Mouse (Mus musculus) kidney, postnatal 0 days (tissue): ENCODE measurements around the gene Gsdmc4. TPM values are rescaled to one million over a fixed set of nuclear protein-coding genes. Genes with fewer than 3 reads are reported as not detected.
"Not testable (repeated sequence)": the region's sequence is repeated elsewhere in the genome, so short reads cannot be mapped to it uniquely, and the experiment has no call there.

Experiments
- ATAC-seq: fragments of 200-750 bp; cut with Nextera tagmentation; replicated peaks from 2 replicates; pipeline ENCODE4 v1.8.0; 2017; ENCODE audit warnings: low read depth, moderate number of reproducible peaks, moderate TSS enrichment, moderate library complexity; ENCODE audit not compliant: low FRiP score
- DNase-seq: peaks from one replicate; pipeline ENCODE4 v3.0.0-alpha.2; 2016; ENCODE audit warnings: low spot score
- H3K27ac ChIP-seq: fragments of 300-500 bp; sonication (generic); 2 replicates; pipeline ENCODE4 v1.5.1; 2014; ENCODE audit warnings: mild to moderate bottlenecking
- H3K27me3 ChIP-seq: fragments of 300-500 bp; sonication (generic); 2 replicates; pipeline ENCODE4 v1.6.1; 2014; ENCODE audit warnings: low read length, mixed read lengths; ENCODE audit not compliant: insufficient read depth
- H3K36me3 ChIP-seq: fragments of 300-500 bp; sonication (generic); 2 replicates; pipeline ENCODE4 v1.6.1; 2014; ENCODE audit warnings: low read length, mixed read lengths; ENCODE audit not compliant: insufficient read depth
- H3K4me1 ChIP-seq: fragments of 300-500 bp; sonication (generic); replicated peaks from 2 replicates; pipeline ENCODE4 v1.6.1; 2014; ENCODE audit warnings: antibody characterized with exemption, low read length, mixed read lengths; ENCODE audit not compliant: insufficient read depth
- H3K4me2 ChIP-seq: fragments of 300-500 bp; sonication (generic); 2 replicates; pipeline ENCODE4 v1.6.1; 2014; ENCODE audit warnings: mild to moderate bottlenecking, low read length, moderate library complexity, mixed read lengths
- H3K4me3 ChIP-seq: fragments of 300-500 bp; sonication (generic); replicated peaks from 2 replicates; pipeline ENCODE4 v1.5.1; 2014; ENCODE audit warnings: low read depth, low read length
- H3K9ac ChIP-seq: fragments of 300-500 bp; sonication (generic); 2 replicates; pipeline ENCODE4 v1.6.1; 2014; ENCODE audit warnings: low read depth, low read length
- H3K9me3 ChIP-seq: fragments of 300-500 bp; sonication (generic); replicated peaks from 2 replicates; pipeline ENCODE4 v1.6.1; 2016; ENCODE audit warnings: low read length, inconsistent platforms, mixed read lengths
- CTCF ChIP-seq: IDR thresholded peaks from 2 replicates; pipeline ENCODE4 v1.5.1; 2016; ENCODE audit warnings: antibody characterized with exemption, low read depth, mild to moderate bottlenecking, moderate library complexity
- WGBS: fragments of 180-500 bp; shearing (Covaris S2); extraction: QIAGEN DNeasy Blood & Tissue Kit; methylation state at CpG from one replicate; pipeline ENCODE4 v1.1.7; 2014; 5-methylcytosine and 5-hydroxymethylcytosine counted together
- polyA plus RNA-seq: library from polyadenylated mRNA; unstranded; fragments of >200 nt; fragmentation: Nextera tagmentation; extraction: Ambion mirVana; gene quantifications from 2 replicates; pipeline ENCODE4 v1.2.1, GENCODE M21; 2015

Gsdmc4 gene
- polyA plus RNA-seq, 1 experiment from 2014 or later, result 0.59 TPM

DNA sequence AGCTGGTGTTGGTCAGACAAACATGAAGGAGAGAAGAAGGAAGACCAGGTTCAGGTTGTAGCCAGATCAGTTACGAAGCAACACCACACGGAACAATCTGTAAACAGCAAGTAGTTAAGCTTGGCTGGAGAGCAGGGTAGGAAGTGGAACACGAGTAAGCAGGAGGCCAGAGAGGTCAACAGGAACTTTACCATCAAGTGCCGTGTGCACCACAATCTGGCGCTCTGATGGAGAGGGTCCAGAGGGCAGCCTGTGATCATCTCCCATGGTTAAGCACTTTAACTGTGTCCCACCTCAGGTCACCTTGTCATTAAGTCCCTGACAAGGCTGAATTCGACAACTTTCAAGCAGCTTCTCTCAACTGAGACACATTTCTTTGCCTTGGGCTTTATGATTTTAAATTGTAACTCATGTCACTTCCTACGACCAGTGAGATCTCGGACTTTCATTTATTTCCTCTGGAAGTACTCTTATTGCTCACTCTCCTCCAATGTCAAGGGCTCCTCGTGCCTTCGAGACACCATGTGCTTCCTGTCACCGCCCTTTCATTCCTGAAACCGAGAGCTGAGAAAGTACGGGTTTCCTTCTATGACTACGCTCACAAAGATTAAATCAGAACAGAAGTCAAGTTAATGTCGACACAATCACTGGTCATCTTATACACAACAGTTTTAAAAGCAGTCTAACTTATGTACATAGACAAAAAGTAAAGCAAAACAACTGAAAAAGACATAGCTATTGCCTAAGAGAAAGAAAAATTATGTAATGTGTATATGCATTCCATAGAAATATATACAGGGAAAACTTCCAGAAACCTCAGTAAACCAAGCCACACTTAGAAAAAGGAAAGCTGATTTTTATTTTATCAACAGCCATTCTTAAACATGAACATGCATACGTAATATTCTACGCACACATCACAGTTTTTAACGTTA lies 18.3 kb upstream of the Gsdmc4 start:
- H3K9ac ChIP-seq, result no peak overlapping the region
- H3K4me1 ChIP-seq, result no peaks in the 10 kb centered on the region
- no peak overlapping the region for H3K4me2 ChIP-seq
- WGBS, result 58% methylated on average over 18 of the region's 18 CpGs
- H3K4me3 ChIP-seq, result no peak overlapping the region
- DNase-seq (no peak), ATAC-seq (peak; percentile 43)
- H3K27me3 ChIP-seq, result no peaks in the 10 kb centered on the region
- no peak for TF ChIP-seq CTCF
- H3K36me3 ChIP-seq, result peaks cover 14% of the 10 kb centered on the region; the same call in 1 of the 2 replicates
- no peak overlapping the region for H3K27ac ChIP-seq
- H3K9me3 ChIP-seq, result no peaks in the 10 kb centered on the region

DNA sequence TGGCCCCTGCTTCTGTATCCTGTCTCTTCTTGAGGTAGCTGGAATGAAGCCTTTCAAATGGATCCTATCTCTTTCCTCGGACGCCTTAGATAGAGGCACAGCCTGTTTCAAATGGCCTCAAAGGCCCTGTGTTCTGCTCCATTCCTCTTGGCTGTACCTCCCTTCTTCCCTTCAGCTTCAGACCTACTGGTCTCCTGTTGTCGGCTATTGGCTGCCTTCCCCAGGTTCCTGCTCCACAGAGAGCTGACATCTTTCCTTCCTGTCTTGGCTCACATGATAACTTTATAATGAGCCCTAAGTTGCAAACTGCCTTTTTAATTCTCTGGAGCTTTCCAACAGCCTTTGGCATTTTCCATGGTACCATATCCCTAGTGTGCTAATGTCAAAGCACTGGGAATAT lies 14.1 kb upstream of the Gsdmc4 start:
- no peaks in the 10 kb centered on the region for H3K9me3 ChIP-seq
- 83% methylated on average over 3 of the region's 3 CpGs for WGBS

DNA sequence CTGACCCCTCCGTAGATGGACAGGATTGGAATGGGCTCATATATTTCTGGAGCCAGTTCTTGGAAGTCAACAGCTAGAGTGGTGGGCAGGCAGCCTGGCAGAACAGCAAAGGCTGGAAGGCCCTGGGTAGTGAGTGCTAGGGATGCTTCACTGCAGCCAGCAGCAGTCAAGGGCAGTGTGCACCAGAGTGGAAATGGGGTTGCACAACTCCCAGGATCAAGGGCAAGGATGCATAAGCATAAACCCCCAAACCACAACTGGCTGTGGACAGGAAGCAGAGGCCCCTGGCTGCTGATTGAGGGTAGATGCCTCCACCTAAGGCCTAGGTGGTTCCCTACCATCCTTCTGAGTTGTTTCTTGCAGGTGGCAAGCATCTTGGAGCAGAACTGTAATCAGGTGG lies 12.4 kb upstream of the Gsdmc4 start:
- H3K9ac ChIP-seq, result no peak overlapping the region
- H3K36me3 ChIP-seq, result 0 out of 2 replicates have a peak, but pooled peaks cover under 1% of the 10 kb centered on the region
- no peaks in the 10 kb centered on the region for H3K27me3 ChIP-seq
- H3K4me2 ChIP-seq, result no peak overlapping the region
- H3K4me3 ChIP-seq, result no peak overlapping the region
- no peak overlapping the region for H3K27ac ChIP-seq
- 60% methylated on average over 1 of the region's 1 CpGs for WGBS
- H3K4me1 ChIP-seq, result no peaks in the 10 kb centered on the region
- no peak for DNase-seq
- H3K9me3 ChIP-seq, result no peaks in the 10 kb centered on the region
- no peak for TF ChIP-seq CTCF
- 0 out of 2 replicates have a peak, but pooled peaks have one; percentile 12 for ATAC-seq

More for the DNA sequence above, 14.1 kb upstream of the Gsdmc4 start:
- ATAC-seq, result no peak
- H3K36me3 ChIP-seq, result peaks cover 10% of the 10 kb centered on the region; the same call in 1 of the 2 replicates
- DNase-seq, result no peak
- H3K4me2 ChIP-seq, result no peak overlapping the region
- no peak overlapping the region for H3K27ac ChIP-seq
- TF ChIP-seq CTCF, result no peak
- H3K9ac ChIP-seq, result no peak overlapping the region
- no peaks in the 10 kb centered on the region for H3K27me3 ChIP-seq
- no peaks in the 10 kb centered on the region for H3K4me1 ChIP-seq
- no peak overlapping the region for H3K4me3 ChIP-seq

DNA sequence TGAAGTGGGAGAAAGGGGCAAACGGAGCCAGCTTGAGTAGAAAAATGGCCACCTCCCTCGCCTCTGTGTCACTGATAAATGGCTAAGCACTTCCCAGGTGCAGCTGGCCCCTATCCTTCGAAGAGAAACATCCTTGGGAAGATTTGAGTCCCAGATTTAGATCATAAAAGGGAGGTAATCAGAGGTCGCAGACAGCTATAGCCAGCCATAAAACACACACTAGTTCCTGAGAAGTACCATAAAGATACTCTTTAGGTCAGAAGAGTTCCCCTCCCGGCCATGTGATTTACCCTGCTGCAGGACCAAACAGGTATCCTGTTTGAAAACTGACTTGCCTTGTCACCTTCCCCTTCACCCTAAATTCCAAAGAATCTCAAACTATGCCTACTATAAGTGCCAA lies 9.5 kb upstream of the Gsdmc4 start:
- ATAC-seq, result not testable (repeated sequence)

DNA sequence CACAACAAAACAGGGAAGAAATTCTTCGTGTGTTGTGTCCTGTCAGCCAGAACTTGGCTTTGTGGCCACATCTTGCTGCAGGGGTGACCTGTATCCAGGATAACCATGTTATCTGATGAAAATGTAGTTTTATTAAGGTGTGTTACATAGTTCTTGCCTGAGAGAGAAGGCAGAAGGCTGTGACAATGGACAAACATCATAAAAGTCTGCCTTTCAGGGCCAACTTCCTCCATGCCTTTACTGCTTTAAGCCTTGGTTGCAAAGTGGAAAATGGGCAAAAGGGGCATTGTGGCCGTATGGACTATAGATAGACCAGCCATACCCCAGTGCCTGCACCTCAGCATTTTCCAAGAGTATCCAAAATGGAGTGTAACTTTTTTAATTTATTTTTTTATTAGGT lies 7.6 kb upstream of the Gsdmc4 start:
- H3K4me3 ChIP-seq, H3K4me2 ChIP-seq, H3K36me3 ChIP-seq, H3K9ac ChIP-seq, ATAC-seq, H3K9me3 ChIP-seq, H3K27ac ChIP-seq, H3K27me3 ChIP-seq, H3K4me1 ChIP-seq, DNase-seq: not testable (repeated sequence)
- 76% methylated on average over 1 of the region's 2 CpGs for WGBS

More for the DNA sequence above, 9.5 kb upstream of the Gsdmc4 start:
- DNase-seq, H3K27me3 ChIP-seq, H3K36me3 ChIP-seq, H3K4me2 ChIP-seq, H3K4me3 ChIP-seq, H3K27ac ChIP-seq, H3K4me1 ChIP-seq, H3K9ac ChIP-seq, H3K9me3 ChIP-seq: not testable (repeated sequence)
- WGBS, result 13% methylated on average over 2 of the region's 5 CpGs

DNA sequence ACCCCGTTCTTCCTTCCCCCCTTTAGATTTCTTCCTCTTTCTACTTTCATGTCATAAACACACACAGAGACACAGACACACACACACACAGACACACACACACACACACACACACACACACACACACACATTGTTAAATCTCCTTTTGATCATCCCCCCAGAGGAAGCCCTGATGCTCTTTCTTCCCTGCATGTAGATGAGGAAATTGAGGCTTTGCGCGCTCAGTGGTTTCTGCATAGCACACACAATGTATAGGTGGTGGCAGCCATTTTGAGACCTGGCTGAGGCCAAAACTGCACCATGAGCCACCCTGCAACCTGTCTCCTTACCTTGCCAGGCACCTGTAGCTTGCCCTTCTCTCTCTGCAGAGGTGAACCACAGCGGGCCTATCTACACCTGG lies 4.5 kb upstream of the Gsdmc4 start:
- H3K4me2 ChIP-seq, H3K27ac ChIP-seq, H3K27me3 ChIP-seq, DNase-seq, H3K9ac ChIP-seq, H3K36me3 ChIP-seq, H3K4me1 ChIP-seq, H3K4me3 ChIP-seq, H3K9me3 ChIP-seq, ATAC-seq: not testable (repeated sequence)
- 91% methylated on average over 3 of the region's 4 CpGs for WGBS

DNA sequence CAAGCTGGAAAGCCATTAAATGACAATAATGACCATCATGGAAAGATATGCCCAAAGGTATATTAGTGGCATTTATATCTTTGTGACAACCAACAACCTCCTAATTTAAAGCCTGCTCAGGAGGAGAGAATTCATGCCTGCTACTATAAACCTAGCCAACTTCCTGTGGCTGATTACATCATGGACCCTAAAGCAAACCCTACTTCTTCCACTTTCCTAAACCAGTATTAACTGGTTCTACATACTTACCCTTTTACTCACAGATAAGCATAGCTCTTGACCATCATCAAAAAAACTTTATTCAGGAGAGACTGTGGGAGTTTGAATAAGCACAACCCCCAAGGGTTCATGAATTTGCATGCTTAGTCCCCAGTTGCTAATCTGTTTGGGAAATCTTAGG lies 2.2 kb downstream of the Gsdmc4 start:
- not testable (repeated sequence) for H3K9me3 ChIP-seq, H3K4me3 ChIP-seq, H3K9ac ChIP-seq, ATAC-seq, H3K36me3 ChIP-seq, H3K27me3 ChIP-seq, H3K27ac ChIP-seq, H3K4me2 ChIP-seq, H3K4me1 ChIP-seq, DNase-seq
